Mouse (Mus musculus): ENCODE results near the gene Hbs1l. TPM values are rescaled to one million over a fixed set of nuclear protein-coding genes. Genes with fewer than 3 reads are reported as not detected.

The Hbs1l gene
- polyA plus RNA-seq, 1 experiment from 2014 or later: 77.0 TPM

- H3K4me1 ChIP-seq (replicated peaks): 0 out of 2 replicates have a peak, but pooled peaks cover 9% of the 10 kb centered on the region
- no peak for ATAC-seq (ENCODE audit: insufficient number of reproducible peaks, low FRiP score)
- peaks cover 55% of the 10 kb centered on the region for H3K36me3 ChIP-seq
- H3K4me3 ChIP-seq: no peak overlapping the region
- 80% methylated on average over 4 of the region's 4 CpGs for WGBS
- H3K4me2 ChIP-seq: no peak overlapping the region
- no peaks in the 10 kb centered on the region for H3K9me3 ChIP-seq (replicated peaks)
- H3K9ac ChIP-seq: no peak overlapping the region
- no peak overlapping the region for H3K27ac ChIP-seq (ENCODE audit: poor library complexity, severe bottlenecking)
- no peaks in the 10 kb centered on the region for H3K27me3 ChIP-seq (replicated peaks)
Measured at GRCm38 (mm10) chr10:21363297-21363696, 67.5 kb downstream of the Hbs1l start.

GRCm38 (mm10) chr10:21364946-21365345 lies 69.2 kb downstream of the Hbs1l start:
- 96% methylated on average over 7 of the region's 7 CpGs for WGBS

GRCm38 (mm10) chr10:21365897-21366296 lies 70.1 kb downstream of the Hbs1l start:
- 0 out of 2 replicates have a peak, but pooled peaks cover 9% of the 10 kb centered on the region for H3K4me1 ChIP-seq (replicated peaks)
- H3K9me3 ChIP-seq (replicated peaks): no peaks in the 10 kb centered on the region
- H3K9ac ChIP-seq: no peak overlapping the region
- WGBS: 67% methylated on average over 4 of the region's 4 CpGs
- ATAC-seq (ENCODE audit: insufficient number of reproducible peaks, low FRiP score): no peak
- no peak overlapping the region for H3K4me2 ChIP-seq
- no peak overlapping the region for H3K27ac ChIP-seq (ENCODE audit: poor library complexity, severe bottlenecking)
- peaks cover 59% of the 10 kb centered on the region for H3K36me3 ChIP-seq
- H3K27me3 ChIP-seq (replicated peaks): no peaks in the 10 kb centered on the region
- no peak overlapping the region for H3K4me3 ChIP-seq

More at GRCm38 (mm10) chr10:21364946-21365345, 69.2 kb downstream of the Hbs1l start:
- Histone ChIP-seq H3K4me3 (no peak overlapping the region), H3K9ac (no peak overlapping the region), H3K4me2 (no peak overlapping the region), H3K36me3 (peaks cover 59% of the 10 kb centered on the region), H3K4me1 (replicated peaks) (0 out of 2 replicates have a peak, but pooled peaks cover 9% of the 10 kb centered on the region), H3K27ac (ENCODE audit: poor library complexity, severe bottlenecking) (no peak overlapping the region), H3K9me3 (replicated peaks) (no peaks in the 10 kb centered on the region), H3K27me3 (replicated peaks) (no peaks in the 10 kb centered on the region)
- no peak for ATAC-seq (ENCODE audit: insufficient number of reproducible peaks, low FRiP score)

GRCm38 (mm10) chr10:21366471-21366870 lies 70.7 kb downstream of the Hbs1l start:
- 59% methylated on average over 3 of the region's 3 CpGs for WGBS
- Histone ChIP-seq H3K4me3 (no peak overlapping the region), H3K4me2 (no peak overlapping the region), H3K9ac (no peak overlapping the region), H3K36me3 (peaks cover 56% of the 10 kb centered on the region), H3K27me3 (replicated peaks) (no peaks in the 10 kb centered on the region), H3K4me1 (replicated peaks) (0 out of 2 replicates have a peak, but pooled peaks cover 9% of the 10 kb centered on the region), H3K27ac (ENCODE audit: poor library complexity, severe bottlenecking) (peak overlapping the region; percentile 17; the same call in 1 of the 2 replicates), H3K9me3 (replicated peaks) (no peaks in the 10 kb centered on the region)
- ATAC-seq (ENCODE audit: insufficient number of reproducible peaks, low FRiP score): peak; percentile 22; the same call in 1 of the 2 replicates

GRCm38 (mm10) chr10:21367481-21367880 lies 71.7 kb downstream of the Hbs1l start:
- H3K4me2 ChIP-seq: no peak overlapping the region
- H3K4me1 ChIP-seq (replicated peaks): 0 out of 2 replicates have a peak, but pooled peaks cover 5% of the 10 kb centered on the region
- H3K36me3 ChIP-seq: peaks cover 59% of the 10 kb centered on the region
- no peak overlapping the region for H3K9ac ChIP-seq
- 90% methylated on average over 9 of the region's 9 CpGs for WGBS
- no peak overlapping the region for H3K27ac ChIP-seq (ENCODE audit: poor library complexity, severe bottlenecking)
- no peaks in the 10 kb centered on the region for H3K9me3 ChIP-seq (replicated peaks)
- ATAC-seq (ENCODE audit: insufficient number of reproducible peaks, low FRiP score): no peak
- H3K27me3 ChIP-seq (replicated peaks): no peaks in the 10 kb centered on the region
- H3K4me3 ChIP-seq: no peak overlapping the region

GRCm38 (mm10) chr10:21369586-21369985 lies 73.8 kb downstream of the Hbs1l start:
- Histone ChIP-seq H3K4me1 (replicated peaks) (0 out of 2 replicates have a peak, but pooled peaks cover 5% of the 10 kb centered on the region), H3K4me3 (no peak overlapping the region), H3K9me3 (replicated peaks) (no peaks in the 10 kb centered on the region), H3K36me3 (peaks cover 44% of the 10 kb centered on the region), H3K27me3 (replicated peaks) (no peaks in the 10 kb centered on the region), H3K9ac (no peak overlapping the region), H3K4me2 (no peak overlapping the region), H3K27ac (ENCODE audit: poor library complexity, severe bottlenecking) (no peak overlapping the region)
- 88% methylated on average over 2 of the region's 2 CpGs for WGBS
- no peak for ATAC-seq (ENCODE audit: insufficient number of reproducible peaks, low FRiP score)

GRCm38 (mm10) chr10:21372271-21372670 lies 76.5 kb downstream of the Hbs1l start:
- H3K4me3 ChIP-seq: no peak overlapping the region
- ATAC-seq (ENCODE audit: insufficient number of reproducible peaks, low FRiP score): no peak
- H3K36me3 ChIP-seq: peaks cover 30% of the 10 kb centered on the region
- H3K4me2 ChIP-seq: no peak overlapping the region
- no peaks in the 10 kb centered on the region for H3K4me1 ChIP-seq (replicated peaks)
- WGBS: 91% methylated on average over 6 of the region's 6 CpGs
- H3K9ac ChIP-seq: no peak overlapping the region
- H3K9me3 ChIP-seq (replicated peaks): no peaks in the 10 kb centered on the region
- H3K27me3 ChIP-seq (replicated peaks): no peaks in the 10 kb centered on the region
- no peak overlapping the region for H3K27ac ChIP-seq (ENCODE audit: poor library complexity, severe bottlenecking)

GRCm38 (mm10) chr10:21376682-21377473 lies 81.1 kb downstream of the Hbs1l start, which contains the start of gene Aldh8a1:
TSS of gene Aldh8a1 (plus strand) at chr10:21377291.
- H3K4me2 ChIP-seq: no peak within 1 kb of the TSS
- no peak within 1 kb of the TSS for H3K9ac ChIP-seq
- H3K4me1 ChIP-seq (replicated peaks): no peaks in the 10 kb centered on the region
- H3K36me3 ChIP-seq: 0 out of 2 replicates have a peak, but pooled peaks cover under 1% of the 10 kb centered on the region
- no peak for ATAC-seq (ENCODE audit: insufficient number of reproducible peaks, low FRiP score)
- no peaks in the 10 kb centered on the region for H3K9me3 ChIP-seq (replicated peaks)
- no peak within 1 kb of the TSS for H3K4me3 ChIP-seq
- 79% methylated on average over 13 of the region's 13 CpGs for WGBS
- no peak within 1 kb of the TSS for H3K27ac ChIP-seq (ENCODE audit: poor library complexity, severe bottlenecking)
- H3K27me3 ChIP-seq (replicated peaks): peaks cover 12% of the 10 kb centered on the region

GRCm38 (mm10) chr10:21378196-21378944 lies 82.6 kb downstream of the Hbs1l start:
- ATAC-seq (ENCODE audit: insufficient number of reproducible peaks, low FRiP score): no peak
- Histone ChIP-seq H3K4me2 (no peak overlapping the region), H3K27me3 (replicated peaks) (peaks cover 15% of the 10 kb centered on the region), H3K4me3 (no peak overlapping the region), H3K27ac (ENCODE audit: poor library complexity, severe bottlenecking) (no peak overlapping the region), H3K9ac (no peak overlapping the region), H3K36me3 (no peaks in the 10 kb centered on the region), H3K4me1 (replicated peaks) (no peaks in the 10 kb centered on the region), H3K9me3 (replicated peaks) (no peaks in the 10 kb centered on the region)
- WGBS: 68% methylated on average over 9 of the region's 9 CpGs

GRCm38 (mm10) chr10:21382914-21383313 lies 87.1 kb downstream of the Hbs1l start:
- Histone ChIP-seq H3K9ac (no peak overlapping the region), H3K4me2 (no peak overlapping the region), H3K27me3 (replicated peaks) (peaks cover 15% of the 10 kb centered on the region), H3K4me1 (replicated peaks) (0 out of 2 replicates have a peak, but pooled peaks cover 3% of the 10 kb centered on the region), H3K36me3 (no peaks in the 10 kb centered on the region), H3K4me3 (no peak overlapping the region), H3K27ac (ENCODE audit: poor library complexity, severe bottlenecking) (no peak overlapping the region), H3K9me3 (replicated peaks) (no peaks in the 10 kb centered on the region)
- WGBS: 18% methylated on average over 6 of the region's 6 CpGs
- ATAC-seq (ENCODE audit: insufficient number of reproducible peaks, low FRiP score): no peak

- no peak overlapping the region for H3K9ac ChIP-seq
- no peaks in the 10 kb centered on the region for H3K9me3 ChIP-seq (replicated peaks)
- 0 out of 2 replicates have a peak, but pooled peaks cover 3% of the 10 kb centered on the region for H3K4me1 ChIP-seq (replicated peaks)
- peaks cover 15% of the 10 kb centered on the region for H3K27me3 ChIP-seq (replicated peaks)
- no peak overlapping the region for H3K27ac ChIP-seq (ENCODE audit: poor library complexity, severe bottlenecking)
- H3K4me2 ChIP-seq: no peak overlapping the region
- no peaks in the 10 kb centered on the region for H3K36me3 ChIP-seq
- no peak for ATAC-seq (ENCODE audit: insufficient number of reproducible peaks, low FRiP score)
- H3K4me3 ChIP-seq: no peak overlapping the region
- WGBS: 56% methylated on average over 3 of the region's 3 CpGs
Measured at GRCm38 (mm10) chr10:21385111-21385663, 89.4 kb downstream of the Hbs1l start.
